In genomic region chr9:121403699-121404098, GRCm38 (mm10) we compare ENCODE assay signal across 10 mouse cellular contexts.
A peak's percentile ranks its signal among the peaks of the same experiment; 100 is the strongest.
DNase-seq lines count a peak whose midpoint lies in the region; ATAC-seq and TF ChIP-seq lines count a peak whose summit lies in the region.
"Had no signal": no experiment of that assay in that cellular context is flagged by ENCODE, and none has a peak within 500 bp of the region (broad histone marks: within the 10 kb centered on the region; RNA-seq: fewer than 3 reads in every experiment).

No protein-coding gene starts in this region.

- TF ChIP-seq POLR2A in kidney, adult 2 months (IDR thresholded peaks at IDR 0.05; ENCODE audit: low read depth, low read length): no peak

- no peaks in the 10 kb centered on the region; the same call in 1 of the 2 replicates for H3K36me3 ChIP-seq in heart, embryonic 10.5 days
- no peaks in the 10 kb centered on the region for H3K36me3 ChIP-seq in limb, embryonic 13.5 days
- no peaks in the 10 kb centered on the region for H3K36me3 ChIP-seq in kidney, adult 2 months (ENCODE audit: control insufficient read depth, insufficient read depth, low read length)
- H3K36me3 ChIP-seq: liver, embryonic 15.5 days had no signal

- no peaks in the 10 kb centered on the region for H3K27me3 ChIP-seq in heart, embryonic 10.5 days (ENCODE audit: insufficient read depth, poor library complexity, severe bottlenecking)
- H3K27me3 ChIP-seq in limb, embryonic 13.5 days: no peaks in the 10 kb centered on the region
- H3K27me3 ChIP-seq in kidney, adult 2 months (replicated peaks; ENCODE audit: control insufficient read depth, insufficient read depth, low read length): no peaks in the 10 kb centered on the region
- H3K27me3 ChIP-seq: CH12.LX; liver, embryonic 15.5 days had no signal

- no peak overlapping the region for H3K9ac ChIP-seq in limb, embryonic 13.5 days
- H3K9ac ChIP-seq: liver, embryonic 15.5 days had no signal

- WGBS in heart, embryonic 10.5 days: 80% methylated on average over 11 of the region's 11 CpGs
- WGBS in limb, embryonic 13.5 days: 81% methylated on average over 11 of the region's 11 CpGs
- 66% methylated on average over 11 of the region's 11 CpGs for WGBS in kidney, adult 2 months

- H3K4me2 ChIP-seq in limb, embryonic 13.5 days (replicated peaks): peak overlapping the region; percentile 51
- H3K4me2 ChIP-seq: liver, embryonic 15.5 days had no signal

- intact Hi-C loops in heart, postnatal 14 days (cut with DNase I): no loop called here

- peaks cover 13% of the 10 kb centered on the region for H3K4me1 ChIP-seq in heart, embryonic 10.5 days
- H3K4me1 ChIP-seq in limb, embryonic 13.5 days: peaks cover 8% of the 10 kb centered on the region; the same call in 1 of the 2 replicates
- H3K4me1 ChIP-seq in kidney, adult 2 months (ENCODE audit: control insufficient read depth, insufficient read depth, low read length): 0 out of 2 replicates have a peak, but pooled peaks cover 12% of the 10 kb centered on the region

- ATAC-seq in limb, embryonic 13.5 days (ENCODE audit: low FRiP score, low read depth): no peak

- H3K27ac ChIP-seq in heart, embryonic 10.5 days: peak overlapping the region; percentile 19; the same call in 1 of the 2 replicates
- H3K27ac ChIP-seq in limb, embryonic 13.5 days: no peak overlapping the region
- H3K27ac ChIP-seq in kidney, adult 2 months (ENCODE audit: insufficient read depth, low read depth, low read length): no peak overlapping the region
- H3K27ac ChIP-seq: liver, embryonic 15.5 days had no signal

- H3K4me3 ChIP-seq in heart, embryonic 10.5 days: peak overlapping the region; percentile 28; the same call in 1 of the 2 replicates
- peak overlapping the region; percentile 19 for H3K4me3 ChIP-seq in limb, embryonic 13.5 days
- no peak overlapping the region for H3K4me3 ChIP-seq in kidney, adult 2 months (ENCODE audit: insufficient read depth, low read depth, low read length)
- H3K4me3 ChIP-seq: liver, embryonic 15.5 days had no signal

- no peaks in the 10 kb centered on the region for H3K9me3 ChIP-seq in heart, embryonic 10.5 days
- H3K9me3 ChIP-seq in limb, embryonic 13.5 days: no peaks in the 10 kb centered on the region
- H3K9me3 ChIP-seq: liver, embryonic 15.5 days had no signal

- DNase-seq in heart, embryonic 10.5 days (ENCODE audit: low spot score): no peak
- no peak for DNase-seq in heart, postnatal 14 days
- DNase-seq in retina, embryonic 14.5 days (ENCODE audit: low spot score): peak; percentile 17
- DNase-seq in retina, postnatal 1 day: no peak
- no peak for DNase-seq in urinary bladder, adult 18-20 months (ENCODE audit: low spot score in 2 of 2)
- DNase-seq in left cerebral cortex, adult 11 months (ENCODE audit: low spot score): no peak
- no peak for DNase-seq in kidney, adult 2 months

- no peak for TF ChIP-seq CTCF in kidney, adult 2 months (conservative IDR thresholded peaks at IDR 0.05; ENCODE audit: insufficient read depth, insufficient read length, low read depth, low read length)
